Mouse (Mus musculus) olfactory bulb, adult 2 months (tissue): Measurements from ENCODE around the gene Prkcsh.

Experiments
- CTCF ChIP-seq: fragments of 200-500 bp; IDR thresholded peaks from 2 replicates; pipeline ENCODE4 v1.5.1; 2012; ENCODE audit warnings: low read depth, mild to moderate bottlenecking, low read length, moderate library complexity; ENCODE audit not compliant: insufficient read depth
- POLR2A ChIP-seq: fragments of 200-500 bp; IDR thresholded peaks from 2 replicates; pipeline ENCODE4 v1.6.1; 2012; ENCODE audit warnings: mild to moderate bottlenecking, low read depth, low read length, moderate library complexity; ENCODE audit not compliant: insufficient read depth

- TF ChIP-seq POLR2A, result no peak
- TF ChIP-seq CTCF, result no peak
Observed at GRCm38 (mm10) chr9:22055713-22056112, 53.1 kb downstream of the Prkcsh start.
